Mouse (Mus musculus): ENCODE results near the gene Olfr462.

- TF ChIP-seq POLR2A (IDR thresholded peaks at IDR 0.05; ENCODE audit: low read depth, low read length) = no peak
- TF ChIP-seq CTCF (IDR thresholded peaks at IDR 0.05; ENCODE audit: borderline replicate concordance, insufficient read depth, low read length) = no peak
Measured at GRCm38 (mm10) chr11:87875436-87875835, 16.6 kb downstream of the Olfr462 start, which contains the start of gene Epx.

Measured in embryonic fibroblast, embryonic 13.5 days (primary cell).